Mouse (Mus musculus) left cerebral cortex, postnatal 25 days (tissue): ENCODE measurements around the gene 4930544D05Rik. TPM values are rescaled to one million over a fixed set of nuclear protein-coding genes. Genes with fewer than 3 reads are reported as not detected.

Experiments
- DNase-seq, 2 experiments: peaks; one replicate each; pipeline ENCODE4 v3.0.0; 2022; ENCODE audit warnings: low spot score in 2 of 2, mixed read lengths in 1 of 2
- intact Hi-C: fragments of 180-260 bp; cut with DNase I; formaldehyde crosslinking; loops from one replicate; pipeline ENCODE4 v1.15.1; 2025
- total RNA-seq, 2 experiments: library from RNA; stranded (reverse); gene quantifications; 2 replicates each; pipeline ENCODE4 v1.2.3; 2021

4930544D05Rik gene
- total RNA-seq, 2 experiments from 2014 or later, result not detected

DNA sequence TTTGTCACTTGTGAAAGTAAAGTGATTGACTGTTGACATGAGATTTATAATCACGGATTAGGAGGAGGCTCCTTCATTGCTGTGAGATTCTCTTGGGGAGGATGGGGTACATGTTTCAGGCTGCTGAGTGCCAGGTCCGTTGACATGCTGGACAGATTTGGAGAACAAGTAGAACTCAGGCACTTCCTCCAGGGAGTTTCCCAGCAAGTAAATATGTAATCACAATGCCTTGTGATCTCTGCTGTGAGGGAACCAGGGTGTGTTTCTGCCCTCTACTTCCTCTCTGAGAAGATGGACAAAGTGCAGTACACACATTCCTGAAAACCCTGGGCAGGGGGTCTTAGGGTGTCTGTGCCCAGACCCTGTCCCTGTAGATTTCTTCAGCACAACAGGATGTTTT is 20.0 kb upstream of the 4930544D05Rik start:
- intact Hi-C loops, result no loop called here
- no peak for DNase-seq

DNA sequence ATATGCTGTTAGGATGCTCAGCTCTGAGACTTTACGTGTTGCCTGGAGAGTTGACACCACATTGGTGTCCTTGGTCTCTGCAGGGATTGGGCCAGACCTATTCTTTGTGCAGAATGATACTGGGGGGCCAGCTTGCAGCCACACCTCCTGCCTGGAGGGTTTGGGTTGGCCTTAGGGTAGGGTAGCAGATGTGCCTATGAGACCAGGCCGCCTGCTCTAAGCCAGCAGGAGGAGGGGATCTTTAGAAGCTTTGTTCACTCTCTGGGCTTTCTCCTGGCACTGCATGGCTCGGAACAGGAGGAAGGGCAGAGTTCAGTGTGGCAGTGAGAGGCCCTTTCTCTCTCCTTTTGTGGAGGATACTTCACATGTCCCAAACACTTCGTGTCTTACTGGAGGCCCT is 19.6 kb upstream of the 4930544D05Rik start:
- intact Hi-C loops, result no loop called here
- no peak for DNase-seq

DNA sequence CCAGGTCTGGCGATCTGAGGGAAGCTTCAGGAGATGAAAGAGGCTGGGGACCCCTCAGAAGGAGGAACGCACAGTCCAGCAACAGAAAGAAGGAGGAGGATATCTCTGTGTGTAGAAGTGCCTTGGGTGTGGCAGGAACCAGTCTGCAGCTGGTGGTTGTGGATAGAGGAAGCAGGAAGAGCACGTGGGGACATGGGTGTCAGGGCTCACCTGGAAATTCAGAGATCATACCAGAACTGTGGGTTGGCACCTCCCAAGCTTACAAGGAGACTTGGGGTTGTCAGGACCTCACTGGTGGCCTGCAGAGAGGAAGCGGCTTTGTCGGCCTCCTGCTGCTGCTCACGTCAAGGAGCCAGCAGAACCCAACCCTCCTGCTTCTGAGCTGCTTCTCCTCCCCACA is 18.3 kb upstream of the 4930544D05Rik start:
- DNase-seq, result no peak

DNA sequence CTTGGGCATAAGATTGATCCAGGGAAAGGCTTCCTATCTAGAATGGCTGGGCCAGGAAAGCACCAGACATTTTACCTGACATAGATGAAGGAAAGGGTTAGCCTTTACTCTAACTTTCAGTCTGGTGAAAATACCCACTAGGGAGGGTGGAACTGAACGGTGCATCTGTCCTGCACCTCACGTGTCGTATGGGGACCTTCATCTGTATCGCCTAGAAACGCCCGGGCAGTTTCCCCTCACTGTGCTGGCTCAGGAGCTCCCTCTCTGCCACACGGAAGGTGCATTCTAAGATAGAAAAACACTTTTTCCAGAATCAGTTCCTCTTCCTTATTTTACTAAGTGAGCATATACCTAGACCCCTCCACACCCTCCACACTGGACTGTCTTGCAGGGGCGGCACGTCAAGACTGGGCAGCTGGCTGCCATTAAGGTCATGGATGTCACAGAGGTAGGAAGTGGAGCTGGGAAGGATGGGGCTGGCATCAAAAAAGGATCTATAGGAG is 17.1 kb upstream of the 4930544D05Rik start:
- no peak for DNase-seq
- intact Hi-C loops, result no loop called here

More for the DNA sequence above, 18.3 kb upstream of the 4930544D05Rik start:
- intact Hi-C loops, result no loop called here

DNA sequence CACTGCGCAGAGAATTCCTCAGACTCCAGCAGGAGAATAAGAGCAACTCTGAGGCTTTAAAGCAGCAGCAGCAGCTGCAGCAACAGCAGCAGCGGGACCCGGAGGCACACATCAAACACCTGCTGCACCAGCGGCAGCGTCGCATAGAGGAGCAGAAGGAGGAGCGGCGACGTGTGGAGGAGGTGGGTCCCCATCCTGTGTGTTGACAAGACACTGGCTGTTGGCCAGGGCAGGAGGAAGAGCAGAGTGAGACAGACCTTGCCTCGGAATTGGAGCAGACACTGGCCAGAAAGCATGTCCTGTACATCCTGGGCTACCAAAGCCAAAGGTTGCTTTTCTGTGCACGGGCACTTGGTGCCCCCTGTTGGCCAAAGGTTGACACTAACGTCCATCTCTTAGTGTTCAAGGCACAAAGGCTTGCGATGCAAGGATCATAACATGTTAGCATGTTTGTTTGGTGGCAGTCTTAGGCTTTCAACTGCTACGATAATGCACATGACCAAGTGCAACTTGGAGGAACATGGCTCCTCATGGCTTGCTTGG is 10.6 kb upstream of the 4930544D05Rik start:
- intact Hi-C loops, result loop anchor here (2.0 kb wide), 1 partner anchor 88 kb away; no protein-coding TSS in a partner anchor
- peak; percentile 69 for DNase-seq

DNA sequence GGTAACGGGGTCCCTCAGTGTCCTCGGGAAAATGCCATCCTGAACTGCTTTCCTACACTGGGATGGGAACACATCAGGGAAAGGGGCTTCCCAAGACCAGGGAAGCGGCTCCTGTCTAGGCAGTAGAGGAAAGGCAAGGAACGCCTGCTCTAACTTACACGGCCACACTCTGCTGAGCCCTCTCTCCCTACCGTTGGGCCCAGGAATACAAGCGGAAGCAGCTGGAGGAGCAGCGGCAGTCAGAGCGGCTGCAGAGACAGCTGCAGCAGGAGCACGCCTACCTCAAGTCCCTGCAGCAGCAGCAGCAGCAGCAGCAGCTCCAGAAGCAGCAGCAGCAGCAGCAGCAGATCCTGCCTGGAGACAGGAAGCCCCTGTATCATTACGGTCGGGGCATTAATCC is 8.9 kb upstream of the 4930544D05Rik start:
- DNase-seq, result no peak
- intact Hi-C loops, result no loop called here

DNA sequence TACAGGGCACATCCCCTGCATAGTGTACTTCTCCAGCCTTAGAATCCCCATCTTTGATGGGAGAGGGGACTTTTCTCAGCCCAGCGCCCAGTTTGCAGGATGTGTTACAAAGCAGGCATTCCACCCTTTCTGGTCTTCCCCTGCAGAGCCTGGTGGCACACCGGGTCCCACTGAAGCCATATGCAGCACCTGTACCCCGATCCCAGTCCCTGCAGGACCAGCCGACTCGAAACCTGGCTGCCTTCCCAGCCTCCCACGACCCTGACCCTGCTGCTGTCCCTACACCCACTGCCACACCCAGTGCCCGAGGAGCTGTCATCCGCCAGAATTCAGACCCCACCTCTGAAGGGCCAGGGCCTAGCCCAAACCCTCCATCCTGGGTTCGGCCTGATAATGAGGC is 8.0 kb upstream of the 4930544D05Rik start:
- intact Hi-C loops, result no loop called here
- no peak for DNase-seq

DNA sequence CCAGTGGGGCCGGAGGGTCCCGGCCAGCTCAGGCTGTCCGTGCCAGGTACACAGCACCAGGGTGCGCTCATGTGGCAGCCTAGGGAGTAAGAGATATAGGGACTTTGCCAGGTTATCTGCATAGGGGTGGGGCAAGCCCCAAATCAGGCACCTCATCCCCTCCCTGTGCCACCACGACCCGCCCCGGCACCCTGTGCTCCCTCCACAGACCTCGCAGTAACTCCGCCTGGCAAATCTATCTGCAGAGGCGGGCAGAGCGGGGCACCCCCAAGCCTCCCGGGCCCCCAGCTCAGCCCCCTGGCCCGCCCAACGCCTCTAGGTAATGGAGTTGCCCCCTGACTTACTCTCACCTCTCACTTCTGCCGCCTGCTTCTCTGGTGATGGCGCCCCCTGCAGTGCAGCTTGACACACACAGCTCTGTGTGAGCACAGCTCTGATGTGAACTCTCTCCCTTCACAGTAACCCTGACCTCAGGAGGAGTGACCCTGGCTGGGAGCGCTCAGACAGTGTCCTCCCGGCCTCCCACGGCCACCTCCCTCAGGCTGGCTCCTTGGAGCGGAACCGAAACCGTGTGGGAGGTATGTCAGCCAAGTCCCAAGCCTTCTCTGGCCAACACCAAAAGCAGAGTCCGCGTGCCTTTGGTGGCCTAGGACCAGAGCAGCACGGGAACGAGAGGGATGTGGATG is 7.1 kb upstream of the 4930544D05Rik start:
- DNase-seq, result no peak
- intact Hi-C loops, result no loop called here

DNA sequence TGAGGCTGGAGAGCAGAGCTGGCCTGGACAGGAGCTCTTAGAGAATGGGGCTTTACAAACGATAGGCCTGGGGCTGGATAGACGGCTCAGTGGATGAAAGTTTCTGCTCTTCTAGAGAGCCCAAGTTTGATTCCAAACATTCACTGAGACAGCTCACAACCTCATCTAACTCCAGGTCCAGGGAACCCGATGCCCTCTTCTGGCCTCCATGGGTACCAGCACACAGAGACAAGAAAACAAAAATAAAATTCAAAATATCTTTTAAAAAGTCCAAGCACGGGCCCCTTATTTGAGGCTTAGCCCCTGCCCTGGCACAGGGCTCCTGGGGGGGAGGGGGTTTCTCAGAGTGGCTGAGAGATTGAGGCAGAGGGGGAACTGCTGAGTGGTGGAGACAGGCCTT is 4.9 kb upstream of the 4930544D05Rik start:
- intact Hi-C loops, result no loop called here
- DNase-seq, result no peak

DNA sequence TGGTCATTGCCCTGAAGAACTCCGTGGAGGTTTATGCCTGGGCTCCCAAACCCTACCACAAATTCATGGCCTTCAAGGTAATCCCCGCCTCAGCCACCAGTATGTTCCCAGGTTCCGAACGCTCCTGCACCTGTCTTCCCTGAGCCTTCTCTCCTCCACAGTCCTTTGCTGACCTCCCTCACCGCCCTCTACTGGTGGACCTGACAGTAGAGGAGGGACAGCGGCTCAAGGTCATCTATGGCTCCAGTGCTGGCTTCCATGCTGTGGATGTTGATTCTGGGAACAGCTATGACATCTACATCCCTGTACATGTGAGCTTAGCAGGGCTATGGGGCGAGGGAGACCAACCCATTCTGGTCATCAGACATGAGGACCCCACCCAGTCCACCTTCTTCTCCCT is 3.1 kb upstream of the 4930544D05Rik start:
- DNase-seq, result no peak
- intact Hi-C loops, result no loop called here

DNA sequence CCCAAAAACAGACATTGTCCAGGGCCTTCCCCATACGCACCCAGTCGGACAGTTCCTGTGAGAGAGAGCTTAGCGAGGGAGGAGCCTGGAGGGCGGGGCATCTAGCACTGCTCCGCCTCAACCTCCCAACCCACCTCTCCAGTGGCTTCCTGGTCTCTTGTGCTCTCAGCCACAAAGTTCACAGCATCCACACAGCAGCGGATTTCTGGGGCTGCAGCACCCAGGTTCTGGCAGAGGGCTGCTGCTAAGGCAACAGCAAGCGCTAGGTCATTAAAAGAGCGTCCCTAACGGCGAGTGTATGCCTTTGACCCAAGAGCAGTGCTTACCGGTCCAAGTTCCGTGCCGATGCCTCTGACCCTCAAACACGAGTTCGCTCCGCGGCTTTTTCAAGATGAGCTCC is 574 bp upstream of the 4930544D05Rik start:
- peak in 1 of 2 experiments; percentile 43 for DNase-seq
- intact Hi-C loops, result no loop called here

DNA sequence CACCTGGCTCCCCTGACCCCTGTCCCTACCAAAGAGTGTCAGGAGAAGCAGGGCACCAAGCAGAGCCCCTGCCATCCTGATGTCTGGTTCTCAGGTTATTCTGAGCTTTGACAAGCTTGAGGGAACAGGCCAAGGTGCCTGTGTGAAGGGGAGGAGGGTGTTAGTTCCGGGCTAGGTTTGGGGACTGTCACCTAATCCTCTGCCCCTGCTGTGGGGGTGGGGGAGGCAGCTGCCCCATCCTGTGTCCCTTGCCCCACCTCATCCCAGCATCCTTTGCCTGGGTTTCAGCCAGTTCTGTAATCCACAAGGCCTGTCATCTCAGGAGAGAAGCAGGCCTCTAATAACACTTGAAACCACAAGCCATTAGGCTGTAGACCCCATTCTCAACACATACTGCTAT is 3.5 kb downstream of the 4930544D05Rik start, which contains the start of gene Chrne:
Gene Chrne (minus strand): TSS at position 116 of the 400 bp plus-strand sequence.
- no peak for DNase-seq
- intact Hi-C loops, result no loop called here

DNA sequence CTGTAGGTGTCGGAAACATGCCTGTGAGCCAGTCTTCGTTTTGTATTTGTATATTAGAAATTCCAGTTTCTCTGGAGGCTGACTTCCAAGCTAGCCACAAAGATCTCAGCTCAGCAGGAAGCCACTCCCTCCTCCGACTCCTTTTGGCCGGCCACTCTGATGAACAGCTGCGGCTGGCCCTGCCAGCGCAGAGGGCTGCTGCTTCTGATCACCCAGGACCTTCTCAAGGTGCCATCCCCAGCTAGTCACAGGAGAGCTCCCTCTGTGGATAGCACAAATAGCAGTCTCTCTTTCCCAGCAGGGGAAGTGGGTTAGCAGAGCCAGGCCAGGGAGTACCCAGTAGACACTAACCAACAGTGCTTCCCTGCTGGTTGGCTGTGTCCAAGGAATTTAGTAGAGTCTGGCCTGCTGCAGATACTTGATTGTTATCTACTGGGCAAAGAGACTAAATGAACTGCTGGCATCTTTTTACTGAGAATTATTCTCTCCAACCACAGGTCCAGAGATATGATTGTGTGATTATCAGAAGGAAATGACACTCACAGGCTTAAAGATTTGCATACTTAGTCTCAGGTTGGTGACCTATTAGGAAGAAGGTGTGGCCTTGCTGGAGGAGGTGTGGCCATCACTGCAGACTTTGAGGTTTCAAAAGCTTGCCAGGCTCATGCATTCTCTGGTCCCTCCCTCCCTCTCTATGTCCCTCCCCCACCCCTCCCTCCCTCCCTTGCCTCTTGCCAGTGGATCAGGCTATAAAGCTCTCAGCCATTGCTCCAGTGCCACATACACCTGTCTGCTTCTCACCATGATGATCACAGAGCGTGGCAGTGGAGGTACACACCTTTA is 6.5 kb downstream of the 4930544D05Rik start:
- intact Hi-C loops, result no loop called here

DNA sequence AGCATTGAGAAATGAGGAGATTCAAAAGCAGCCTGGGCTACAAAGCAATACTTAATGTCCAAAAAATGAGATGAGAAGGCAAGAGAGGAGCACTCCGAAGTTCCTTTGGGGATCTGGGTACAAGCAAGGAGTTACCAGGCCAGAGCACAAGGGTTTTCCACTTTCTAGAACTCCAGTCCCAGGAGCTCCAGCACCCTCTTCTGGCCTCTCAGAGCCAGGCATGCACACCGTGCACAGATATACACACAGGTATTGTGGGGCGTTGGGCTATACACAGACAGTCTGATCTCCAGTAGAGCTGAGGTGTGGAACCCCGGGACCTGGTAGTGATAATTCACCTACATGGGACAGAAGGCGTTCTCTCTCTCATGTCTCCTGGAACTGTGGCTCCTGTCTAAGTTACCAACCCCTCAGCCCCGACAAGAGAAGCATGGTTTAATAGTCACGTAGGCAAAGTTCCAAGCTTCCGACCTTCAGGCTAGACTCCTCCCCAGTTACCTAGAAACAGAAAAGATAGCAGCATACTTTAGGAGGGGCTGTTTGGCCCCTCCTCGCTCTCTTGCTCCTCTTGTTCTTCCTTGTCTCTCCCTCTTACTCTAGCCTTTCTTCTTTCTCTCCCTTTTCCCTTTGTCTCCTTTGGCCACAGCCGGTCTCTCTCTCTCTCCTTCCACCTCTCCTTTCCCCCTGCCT is 7.5 kb downstream of the 4930544D05Rik start:
- intact Hi-C loops, result no loop called here
- DNase-seq, result no peak

More for the DNA sequence above, 6.5 kb downstream of the 4930544D05Rik start:
- DNase-seq, result no peak

DNA sequence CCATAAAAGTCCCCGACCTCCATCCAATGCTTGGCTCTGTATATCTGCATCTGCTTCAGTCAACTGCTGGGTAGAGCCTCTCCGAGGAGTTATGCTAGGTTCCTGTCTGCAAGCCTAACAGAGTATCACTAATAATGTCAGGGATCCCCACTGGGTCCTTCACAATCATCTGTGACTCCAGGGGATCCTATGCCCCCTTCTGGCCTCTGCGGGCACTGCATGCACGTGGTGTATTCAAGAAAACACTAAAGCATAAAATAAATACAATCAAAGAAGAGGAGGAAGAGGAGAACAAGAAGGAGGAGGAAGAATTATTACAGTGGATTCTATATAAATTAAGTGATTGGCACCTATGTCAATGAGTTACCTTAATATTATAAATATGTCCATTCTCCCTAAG is 9.8 kb downstream of the 4930544D05Rik start:
- intact Hi-C loops, result no loop called here
- no peak for DNase-seq

DNA sequence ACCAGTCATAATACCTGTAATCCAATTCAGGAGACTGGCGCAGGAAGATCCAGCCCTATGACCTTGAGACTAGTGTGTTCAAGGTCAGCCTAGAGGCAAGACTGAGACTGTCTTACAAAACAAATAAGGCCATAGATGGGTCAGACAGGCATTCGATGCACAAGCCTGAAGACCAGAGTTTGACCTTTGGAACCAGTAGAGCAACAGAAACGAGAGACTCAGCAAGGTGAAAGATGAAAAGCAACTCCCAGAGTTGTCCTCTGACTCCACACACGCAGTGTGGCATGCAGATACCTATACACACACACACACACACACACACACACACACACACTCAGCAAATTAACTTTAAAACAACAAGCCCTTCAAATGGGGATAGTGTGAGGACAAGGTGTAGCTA is 11.2 kb downstream of the 4930544D05Rik start:
- intact Hi-C loops, result no loop called here
- no peak for DNase-seq

DNA sequence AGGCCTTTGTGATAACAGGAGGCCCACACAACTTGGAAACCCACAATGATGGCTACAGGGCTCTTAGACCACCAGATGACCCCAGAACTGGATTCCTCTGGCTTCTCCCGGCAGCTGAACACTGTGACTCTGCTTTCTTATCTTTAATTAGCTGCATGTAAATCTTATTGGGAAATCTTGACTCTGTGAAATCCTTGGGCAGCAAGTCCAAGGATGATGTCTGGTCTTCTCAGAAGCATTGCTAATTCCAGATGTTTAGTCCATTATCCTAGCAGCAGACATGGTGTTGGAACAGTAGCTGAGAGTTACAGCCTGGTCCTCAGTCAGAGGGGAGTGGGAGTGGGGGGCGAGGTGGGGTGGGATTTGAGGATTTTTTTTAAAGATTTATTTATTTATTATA is 12.8 kb downstream of the 4930544D05Rik start:
- DNase-seq, result no peak
- intact Hi-C loops, result loop anchor here (2.0 kb wide), 1 partner anchor 126 kb away; no protein-coding TSS in a partner anchor

DNA sequence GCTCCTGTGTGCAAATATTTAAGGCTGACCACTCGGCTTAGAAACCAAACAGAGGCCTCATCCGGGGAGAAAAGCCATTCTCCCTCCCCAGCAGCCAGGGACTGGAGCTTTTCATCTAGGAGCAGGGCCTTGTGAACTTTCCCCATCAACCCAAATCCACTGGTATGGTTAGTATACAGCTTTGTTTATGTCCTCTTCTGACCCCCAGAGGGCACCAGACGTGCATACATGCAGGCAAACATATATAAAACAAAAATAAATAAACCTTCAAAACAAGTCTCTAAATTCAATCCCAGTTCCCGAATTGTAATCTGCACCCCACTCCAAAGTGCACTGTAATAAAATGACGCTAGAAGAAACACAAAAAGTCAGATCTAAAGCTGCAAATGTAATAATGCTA is 13.9 kb downstream of the 4930544D05Rik start:
- no peak for DNase-seq
- intact Hi-C loops, result loop anchor here (2.0 kb wide), 1 partner anchor 125 kb away; no protein-coding TSS in a partner anchor

DNA sequence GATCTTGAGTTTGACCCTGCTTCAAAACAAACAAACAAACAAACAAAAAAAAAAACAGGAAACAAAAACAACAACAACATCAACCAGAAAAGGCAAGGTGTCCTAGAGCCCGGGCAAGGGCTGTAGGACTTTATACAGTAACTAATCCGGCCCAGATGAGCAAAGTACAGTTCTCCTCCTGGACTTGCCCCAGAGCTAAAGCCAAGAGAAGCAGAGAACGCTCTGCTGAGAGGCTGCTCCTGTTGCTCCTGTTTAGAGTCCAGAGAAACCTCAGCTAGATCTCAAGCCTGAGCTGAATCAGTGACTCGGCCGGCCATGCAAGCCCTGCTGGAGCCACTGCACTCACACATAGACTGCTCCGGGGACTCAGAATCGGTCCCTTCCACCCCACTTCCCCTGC is 14.5 kb downstream of the 4930544D05Rik start:
- DNase-seq, result no peak
- intact Hi-C loops, result no loop called here

DNA sequence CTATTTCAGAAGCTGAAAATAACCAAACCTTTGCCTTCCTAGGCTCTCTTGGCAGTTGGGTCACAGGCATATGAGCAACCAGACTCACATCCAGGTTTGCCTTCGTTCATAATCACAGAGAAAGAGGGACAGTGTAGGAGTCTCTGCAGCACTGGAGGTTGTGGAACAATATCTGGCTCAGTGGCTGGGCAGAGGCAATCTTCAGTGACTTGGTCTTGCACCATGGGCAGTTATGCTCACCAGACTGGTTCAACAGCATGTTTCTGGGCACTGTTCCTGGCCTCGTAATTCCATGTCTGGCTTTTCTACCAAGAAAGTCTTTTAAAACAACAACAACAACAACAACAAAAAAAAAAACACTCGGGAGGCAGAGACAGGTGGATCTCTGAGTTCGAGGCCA is 20.0 kb downstream of the 4930544D05Rik start:
- DNase-seq, result no peak
- intact Hi-C loops, result no loop called here
